ENCODE assay signal across 7 mouse cellular contexts in the genomic region with DNA sequence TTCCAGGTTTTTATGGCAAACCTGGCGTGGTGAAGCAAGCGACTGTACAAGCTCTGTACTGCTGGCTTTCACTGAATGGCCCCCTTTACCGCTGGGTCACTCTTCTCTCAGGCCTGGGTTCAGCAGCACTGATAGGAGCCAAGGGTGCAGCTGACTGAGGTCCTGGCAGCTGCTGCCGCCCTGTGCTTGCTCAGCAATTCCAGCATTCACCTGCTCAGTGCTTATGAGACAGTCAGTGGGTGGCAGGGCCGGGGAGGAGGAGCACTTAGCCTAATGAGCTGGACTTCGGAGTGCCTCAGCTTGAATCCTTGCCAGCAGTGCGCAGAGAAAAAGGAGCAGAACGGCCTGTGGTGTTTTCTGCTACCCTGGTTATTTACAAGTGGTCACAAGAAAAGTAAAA.
DNase-seq lines count a peak whose midpoint lies in the region; ATAC-seq and TF ChIP-seq lines count a peak whose summit lies in the region.

No protein-coding gene starts in this region.

- H3K27me3 ChIP-seq in liver, embryonic 11.5 days (replicated peaks; ENCODE audit: control insufficient read depth, insufficient read depth, low read length): no peaks in the 10 kb centered on the region
- H3K27me3 ChIP-seq in hindbrain, embryonic 14.5 days (ENCODE audit: control insufficient read depth, insufficient read depth, low read length): no peaks in the 10 kb centered on the region
- H3K27me3 ChIP-seq in lung, postnatal 0 days (replicated peaks; ENCODE audit: insufficient read depth, low read length): no peaks in the 10 kb centered on the region
- no peaks in the 10 kb centered on the region for H3K27me3 ChIP-seq in thymus, adult 2 months (ENCODE audit: control insufficient read depth, insufficient read depth, low read length)

- no peak for ATAC-seq in liver, embryonic 11.5 days (replicated peaks; ENCODE audit: low FRiP score)
- ATAC-seq in hindbrain, embryonic 14.5 days (ENCODE audit: low FRiP score): peak; percentile 55; the same call in 1 of the 2 replicates
- peak; percentile 75 for ATAC-seq in lung, postnatal 0 days

- no peaks in the 10 kb centered on the region for H3K4me1 ChIP-seq in liver, embryonic 11.5 days (replicated peaks; ENCODE audit: control insufficient read depth, insufficient read depth, low read length)
- no peaks in the 10 kb centered on the region for H3K4me1 ChIP-seq in hindbrain, embryonic 14.5 days (replicated peaks; ENCODE audit: control insufficient read depth, insufficient read depth, low read length)
- no peaks in the 10 kb centered on the region for H3K4me1 ChIP-seq in lung, postnatal 0 days (ENCODE audit: insufficient read depth, low read depth, low read length)
- H3K4me1 ChIP-seq in thymus, adult 2 months (replicated peaks; ENCODE audit: control insufficient read depth, insufficient read depth, low read length): peaks cover 3% of the 10 kb centered on the region; the same call in 1 of the 2 replicates

- DNase-seq in liver: peak; percentile 7
- no peak for DNase-seq in liver, embryonic 11.5 days (ENCODE audit: low spot score)
- peak; percentile 40 for DNase-seq in brain, adult 2 months (ENCODE audit: low read depth, low spot score)
- DNase-seq in hindbrain, embryonic 14.5 days (ENCODE audit: low spot score): peak; percentile 41
- peak; percentile 77 for DNase-seq in lung, postnatal 0 days (ENCODE audit: low spot score)
- no peak for DNase-seq in frontal cortex, postnatal 10 days (ENCODE audit: low spot score in 2 of 2)
- no peak for DNase-seq in thymus, adult 2 months

- 74% methylated on average over 8 of the region's 8 CpGs for WGBS in liver, embryonic 11.5 days
- 38% methylated on average over 8 of the region's 8 CpGs for WGBS in hindbrain, embryonic 14.5 days
- 43% methylated on average over 8 of the region's 8 CpGs for WGBS in lung, postnatal 0 days
- 82% methylated on average over 8 of the region's 8 CpGs for WGBS in thymus, adult 2 months

- no peak for TF ChIP-seq EP300 in lung, postnatal 0 days (IDR thresholded peaks at IDR 0.05)

- H3K9ac ChIP-seq in liver, embryonic 11.5 days (ENCODE audit: low read depth, low read length): no peak overlapping the region
- no peak overlapping the region for H3K9ac ChIP-seq in hindbrain, embryonic 14.5 days
- no peak overlapping the region for H3K9ac ChIP-seq in lung, postnatal 0 days (replicated peaks; ENCODE audit: low read depth)

- H3K4me3 ChIP-seq in liver, embryonic 11.5 days (ENCODE audit: low read depth, low read length): no peak overlapping the region
- no peak overlapping the region for H3K4me3 ChIP-seq in hindbrain, embryonic 14.5 days (replicated peaks; ENCODE audit: low read length)
- H3K4me3 ChIP-seq in lung, postnatal 0 days (ENCODE audit: low read depth, low read length): no peak overlapping the region
- H3K4me3 ChIP-seq in thymus, adult 2 months (ENCODE audit: control insufficient read depth, insufficient read depth, low read length): no peak overlapping the region

- no peak overlapping the region for H3K4me2 ChIP-seq in liver, embryonic 11.5 days
- no peak overlapping the region for H3K4me2 ChIP-seq in hindbrain, embryonic 14.5 days (replicated peaks)
- H3K4me2 ChIP-seq in lung, postnatal 0 days (replicated peaks; ENCODE audit: low read depth, low read length): no peak overlapping the region

- no peaks in the 10 kb centered on the region for H3K36me3 ChIP-seq in liver, embryonic 11.5 days (ENCODE audit: control insufficient read depth, insufficient read depth, low read length)
- H3K36me3 ChIP-seq in hindbrain, embryonic 14.5 days (replicated peaks; ENCODE audit: control insufficient read depth, insufficient read depth): no peaks in the 10 kb centered on the region
- H3K36me3 ChIP-seq in lung, postnatal 0 days (ENCODE audit: insufficient read depth, low read length): no peaks in the 10 kb centered on the region
- no peaks in the 10 kb centered on the region for H3K36me3 ChIP-seq in thymus, adult 2 months (ENCODE audit: control insufficient read depth, insufficient read depth, low read length)

- no peaks in the 10 kb centered on the region for H3K9me3 ChIP-seq in liver, embryonic 11.5 days (ENCODE audit: control insufficient read depth, low read length)
- no peaks in the 10 kb centered on the region for H3K9me3 ChIP-seq in hindbrain, embryonic 14.5 days (ENCODE audit: control insufficient read depth, low read length)
- H3K9me3 ChIP-seq in lung, postnatal 0 days (ENCODE audit: low read length): no peaks in the 10 kb centered on the region

- no peak overlapping the region for H3K27ac ChIP-seq in liver, embryonic 11.5 days (ENCODE audit: low read depth, low read length)
- H3K27ac ChIP-seq in hindbrain, embryonic 14.5 days: no peak overlapping the region
- no peak overlapping the region for H3K27ac ChIP-seq in lung, postnatal 0 days (ENCODE audit: low read length)
- no peak overlapping the region for H3K27ac ChIP-seq in thymus, adult 2 months (ENCODE audit: control insufficient read depth, insufficient read depth, low read length)

- no peak for TF ChIP-seq POLR2A in thymus, adult 2 months (IDR thresholded peaks at IDR 0.05; ENCODE audit: control insufficient read depth, extremely low read depth, insufficient read depth, low read length, poor library complexity)

- 0 out of 2 replicates have a peak, but pooled peaks have one; percentile 11 for TF ChIP-seq CTCF in lung, postnatal 0 days (IDR thresholded peaks at IDR 0.05)
- TF ChIP-seq CTCF in thymus, adult 2 months (IDR thresholded peaks at IDR 0.05; ENCODE audit: borderline replicate concordance, control insufficient read depth, extremely low read depth, insufficient read depth, low read length, poor library complexity): no peak

Comparison
In these comparisons a context has a peak if more than half of its experiments do, and no peak if none do; other contexts are left out.
1. DNase-seq: peak in liver (single experiment), brain, adult 2 months (single experiment), hindbrain, embryonic 14.5 days (single experiment) and lung, postnatal 0 days (single experiment); none in liver, embryonic 11.5 days (single experiment), frontal cortex, postnatal 10 days (0 of 2) and thymus, adult 2 months (single experiment).